Mouse (Mus musculus) midbrain, embryonic 10.5 days (tissue): ENCODE results near the gene Trim60. TPM values are rescaled to one million over a fixed set of nuclear protein-coding genes. Genes with fewer than 3 reads are reported as not detected.
"Not testable (repeated sequence)": the region's sequence is repeated elsewhere in the genome, so short reads cannot be mapped to it uniquely, and the experiment has no call there.

Source experiments
- DNase-seq: peaks from one replicate; pipeline ENCODE4 v3.0.0-alpha.2; 2017; ENCODE audit warnings: low spot score
- H3K27ac ChIP-seq: fragments of 300-500 bp; sonication (generic); replicated peaks from 2 replicates; pipeline ENCODE4 v1.5.1; 2016; ENCODE audit warnings: mild to moderate bottlenecking
- H3K27me3 ChIP-seq: fragments of 300-500 bp; sonication (generic); 2 replicates; pipeline ENCODE4 v1.6.1; 2016; ENCODE audit warnings: low read depth, mild to moderate bottlenecking; ENCODE audit not compliant: poor library complexity, severe bottlenecking
- H3K36me3 ChIP-seq: fragments of 300-500 bp; sonication (generic); 2 replicates; pipeline ENCODE4 v1.6.1; 2016; ENCODE audit warnings: mild to moderate bottlenecking, moderate library complexity
- H3K4me1 ChIP-seq: fragments of 300-500 bp; sonication (generic); 2 replicates; pipeline ENCODE4 v1.6.1; 2016
- H3K4me3 ChIP-seq: fragments of 300-500 bp; sonication (generic); 2 replicates; pipeline ENCODE4 v1.5.1; 2016; ENCODE audit warnings: mild to moderate bottlenecking, moderate library complexity
- H3K9me3 ChIP-seq: fragments of 300-500 bp; sonication (generic); replicated peaks from 2 replicates; pipeline ENCODE4 v1.6.1; 2016; ENCODE audit warnings: mild to moderate bottlenecking
- WGBS: fragments of 180-500 bp; shearing (Covaris S2); methylation state at CpG from one replicate; pipeline ENCODE4 v1.1.7; 2016; 5-methylcytosine and 5-hydroxymethylcytosine counted together
- polyA plus RNA-seq: library from polyadenylated mRNA; unstranded; fragments of >200 nt; fragmentation: Nextera tagmentation; extraction: Ambion mirVana; gene quantifications from 2 replicates; pipeline ENCODE4 v1.2.1, GENCODE M21; 2016

Gene Trim60
- polyA plus RNA-seq, 1 experiment from 2014 or later: not detected

GRCm38 (mm10) chr8:65034136-65034535, 15.8 kb upstream of the Trim60 start:
- WGBS: 42% methylated on average over 2 of the region's 2 CpGs
- H3K4me3 ChIP-seq: no peak overlapping the region
- H3K27me3 ChIP-seq: peaks cover 17% of the 10 kb centered on the region
- DNase-seq: no peak
- H3K36me3 ChIP-seq: no peaks in the 10 kb centered on the region
- H3K9me3 ChIP-seq: no peaks in the 10 kb centered on the region
- no peak overlapping the region for H3K27ac ChIP-seq
- H3K4me1 ChIP-seq: peaks cover 39% of the 10 kb centered on the region

- no peak overlapping the region for H3K27ac ChIP-seq
- DNase-seq: no peak
- H3K36me3 ChIP-seq: no peaks in the 10 kb centered on the region
- H3K4me1 ChIP-seq: peaks cover 39% of the 10 kb centered on the region
- whole genome bisulfite sequencing: 87% methylated on average over 13 of the region's 13 CpGs
- no peaks in the 10 kb centered on the region for H3K9me3 ChIP-seq
- H3K27me3 ChIP-seq: peaks cover 17% of the 10 kb centered on the region
- H3K4me3 ChIP-seq: no peak overlapping the region
These were observed 14.7 kb upstream of the Trim60 start for GRCm38 (mm10) chr8:65033056-65033455.

- H3K27ac ChIP-seq: no peak overlapping the region
- H3K36me3 ChIP-seq: no peaks in the 10 kb centered on the region
- H3K4me3 ChIP-seq: no peak overlapping the region
- no peak for DNase-seq
- H3K27me3 ChIP-seq: peaks cover 17% of the 10 kb centered on the region
- peaks cover 32% of the 10 kb centered on the region for H3K4me1 ChIP-seq
- no peaks in the 10 kb centered on the region for H3K9me3 ChIP-seq
- WGBS: 92% methylated on average over 1 of the region's 1 CpGs
These were observed 13.7 kb upstream of the Trim60 start for GRCm38 (mm10) chr8:65032107-65032506.

- Histone ChIP-seq H3K36me3 (no peaks in the 10 kb centered on the region), H3K9me3 (no peaks in the 10 kb centered on the region), H3K27ac (no peak overlapping the region), H3K4me3 (no peak overlapping the region), H3K27me3 (peaks cover 12% of the 10 kb centered on the region; the same call in 1 of the 2 replicates), H3K4me1 (peaks cover 22% of the 10 kb centered on the region)
- no peak for DNase-seq
- WGBS: 81% methylated on average over 4 of the region's 4 CpGs
These were observed 12.5 kb upstream of the Trim60 start for GRCm38 (mm10) chr8:65030735-65031485.

- DNase-seq: no peak
- Histone ChIP-seq H3K4me1 (peaks cover 11% of the 10 kb centered on the region), H3K27me3 (peaks cover 2% of the 10 kb centered on the region; the same call in 1 of the 2 replicates), H3K36me3 (no peaks in the 10 kb centered on the region), H3K9me3 (no peaks in the 10 kb centered on the region), H3K4me3 (no peak overlapping the region), H3K27ac (no peak overlapping the region)
- WGBS: 89% methylated on average over 4 of the region's 4 CpGs
These were observed 11.4 kb upstream of the Trim60 start for GRCm38 (mm10) chr8:65029776-65030175.

- no peaks in the 10 kb centered on the region for H3K36me3 ChIP-seq
- no peak for DNase-seq
- WGBS: 77% methylated on average over 12 of the region's 12 CpGs
- H3K27ac ChIP-seq: no peak overlapping the region
- H3K9me3 ChIP-seq: no peaks in the 10 kb centered on the region
- H3K27me3 ChIP-seq: no peaks in the 10 kb centered on the region
- H3K4me3 ChIP-seq: no peak overlapping the region
- peaks cover 4% of the 10 kb centered on the region for H3K4me1 ChIP-seq
These were observed 10.7 kb upstream of the Trim60 start for GRCm38 (mm10) chr8:65028959-65029686.

GRCm38 (mm10) chr8:65022485-65022884, 4.1 kb upstream of the Trim60 start:
- no peaks in the 10 kb centered on the region; the same call in 1 of the 2 replicates for H3K9me3 ChIP-seq
- DNase-seq: peak; percentile 55
- WGBS: 53% methylated on average over 8 of the region's 8 CpGs
- no peaks in the 10 kb centered on the region for H3K36me3 ChIP-seq
- no peak overlapping the region for H3K4me3 ChIP-seq
- no peaks in the 10 kb centered on the region for H3K4me1 ChIP-seq
- no peaks in the 10 kb centered on the region for H3K27me3 ChIP-seq
- no peak overlapping the region for H3K27ac ChIP-seq

GRCm38 (mm10) chr8:65007616-65008015, 10.8 kb downstream of the Trim60 start:
- H3K36me3 ChIP-seq, H3K4me1 ChIP-seq, H3K27ac ChIP-seq, H3K9me3 ChIP-seq, H3K27me3 ChIP-seq, DNase-seq, H3K4me3 ChIP-seq: not testable (repeated sequence)
- WGBS: 78% methylated on average over 6 of the region's 6 CpGs

- DNase-seq: no peak
- H3K9me3 ChIP-seq: no peaks in the 10 kb centered on the region
- no peak overlapping the region for H3K4me3 ChIP-seq
- H3K27me3 ChIP-seq: no peaks in the 10 kb centered on the region
- WGBS: 89% methylated on average over 4 of the region's 4 CpGs
- no peaks in the 10 kb centered on the region for H3K36me3 ChIP-seq
- H3K4me1 ChIP-seq: peaks cover 8% of the 10 kb centered on the region
- H3K27ac ChIP-seq: no peak overlapping the region
These were observed 19.5 kb downstream of the Trim60 start for GRCm38 (mm10) chr8:64998806-64999365.

GRCm38 (mm10) chr8:64987731-64988130, 30.7 kb downstream of the Trim60 start, which contains the start of gene Trim75:
Gene Trim75, minus strand, starts transcription at chr8:64987831.
- H3K27me3 ChIP-seq: no peaks in the 10 kb centered on the region
- WGBS: 93% methylated on average over 4 of the region's 4 CpGs
- H3K4me3 ChIP-seq: no peak within 1 kb of the TSS
- no peak for DNase-seq
- H3K36me3 ChIP-seq: no peaks in the 10 kb centered on the region
- H3K4me1 ChIP-seq: 0 out of 2 replicates have a peak, but pooled peaks cover 6% of the 10 kb centered on the region
- no peaks in the 10 kb centered on the region; the same call in 1 of the 2 replicates for H3K9me3 ChIP-seq
- H3K27ac ChIP-seq: no peak within 1 kb of the TSS

GRCm38 (mm10) chr8:64983150-64983897, 35.1 kb downstream of the Trim60 start:
- no peaks in the 10 kb centered on the region for H3K27me3 ChIP-seq
- H3K4me3 ChIP-seq: no peak overlapping the region
- H3K27ac ChIP-seq: no peak overlapping the region
- WGBS: 84% methylated on average over 20 of the region's 20 CpGs
- 0 out of 2 replicates have a peak, but pooled peaks cover 6% of the 10 kb centered on the region for H3K4me1 ChIP-seq
- no peaks in the 10 kb centered on the region for H3K9me3 ChIP-seq
- DNase-seq: no peak
- H3K36me3 ChIP-seq: no peaks in the 10 kb centered on the region

- no peak for DNase-seq
- H3K4me3 ChIP-seq: no peak overlapping the region
- H3K36me3 ChIP-seq: peaks cover 11% of the 10 kb centered on the region
- no peak overlapping the region for H3K27ac ChIP-seq
- no peaks in the 10 kb centered on the region for H3K4me1 ChIP-seq
- no peaks in the 10 kb centered on the region for H3K27me3 ChIP-seq
- H3K9me3 ChIP-seq: no peaks in the 10 kb centered on the region; the same call in 1 of the 2 replicates
These were observed 55.5 kb downstream of the Trim60 start for GRCm38 (mm10) chr8:64962836-64963235.
